Mouse (Mus musculus) frontal cortex, postnatal 14 days (tissue): ENCODE data around the gene Nat8.
"Not testable (repeated sequence)": the region's sequence is repeated elsewhere in the genome, so short reads cannot be mapped to it uniquely, and the experiment has no call there.

Experiments
- DNase-seq, 2 experiments: peaks; one replicate each; pipeline ENCODE4 v3.0.0; 2022; ENCODE audit warnings: low spot score in 2 of 2

Nat8 gene

GRCm38 (mm10) chr6:85836098-85836497 lies 4.2 kb upstream of the Nat8 start:
- not testable (repeated sequence) for DNase-seq

- DNase-seq = not testable (repeated sequence)
These were observed 3.2 kb upstream of the Nat8 start for GRCm38 (mm10) chr6:85835104-85835503.

- not testable (repeated sequence) for DNase-seq
These were observed 2.7 kb upstream of the Nat8 start for GRCm38 (mm10) chr6:85834504-85835100.

DNA sequence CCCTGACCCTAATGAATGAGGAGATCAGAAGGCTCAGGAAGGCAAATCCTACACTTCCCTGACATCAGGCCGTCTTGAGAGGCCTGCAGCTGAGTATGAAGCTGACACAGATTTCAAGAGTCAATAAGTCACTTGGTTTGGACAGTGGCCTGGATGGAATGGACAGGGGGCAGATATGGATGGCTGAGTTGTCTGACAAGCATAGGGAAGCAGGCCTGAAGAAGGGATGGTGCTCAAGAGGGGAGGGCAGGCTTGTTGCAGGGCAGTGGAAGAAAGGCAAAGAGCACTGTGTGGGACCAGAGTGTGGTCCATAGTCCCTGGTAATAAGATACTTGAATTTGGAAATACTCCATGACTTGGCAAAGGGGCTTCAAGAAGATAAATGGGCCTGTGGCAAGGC lies 2.4 kb downstream of the Nat8 start:
- DNase-seq = no peak

DNA sequence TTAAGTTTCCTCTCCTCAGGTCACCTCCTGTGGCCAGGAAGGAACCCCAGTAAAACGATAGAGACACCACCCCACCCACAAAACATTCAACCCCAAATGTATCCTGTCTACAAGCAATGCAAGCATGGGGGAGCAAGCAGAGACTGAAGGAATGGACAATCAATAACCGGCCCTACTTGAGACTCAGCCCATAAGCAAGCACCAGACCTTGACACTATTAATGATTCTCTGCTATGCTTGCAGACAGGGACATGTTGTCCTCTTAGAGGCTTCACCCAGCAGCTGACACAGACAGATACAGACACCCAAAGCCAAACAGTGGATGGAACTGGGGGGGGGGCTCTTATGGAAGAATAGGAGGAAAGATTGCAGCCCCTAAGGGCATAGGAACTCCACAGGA lies 6.0 kb downstream of the Nat8 start:
- DNase-seq = no peak

DNA sequence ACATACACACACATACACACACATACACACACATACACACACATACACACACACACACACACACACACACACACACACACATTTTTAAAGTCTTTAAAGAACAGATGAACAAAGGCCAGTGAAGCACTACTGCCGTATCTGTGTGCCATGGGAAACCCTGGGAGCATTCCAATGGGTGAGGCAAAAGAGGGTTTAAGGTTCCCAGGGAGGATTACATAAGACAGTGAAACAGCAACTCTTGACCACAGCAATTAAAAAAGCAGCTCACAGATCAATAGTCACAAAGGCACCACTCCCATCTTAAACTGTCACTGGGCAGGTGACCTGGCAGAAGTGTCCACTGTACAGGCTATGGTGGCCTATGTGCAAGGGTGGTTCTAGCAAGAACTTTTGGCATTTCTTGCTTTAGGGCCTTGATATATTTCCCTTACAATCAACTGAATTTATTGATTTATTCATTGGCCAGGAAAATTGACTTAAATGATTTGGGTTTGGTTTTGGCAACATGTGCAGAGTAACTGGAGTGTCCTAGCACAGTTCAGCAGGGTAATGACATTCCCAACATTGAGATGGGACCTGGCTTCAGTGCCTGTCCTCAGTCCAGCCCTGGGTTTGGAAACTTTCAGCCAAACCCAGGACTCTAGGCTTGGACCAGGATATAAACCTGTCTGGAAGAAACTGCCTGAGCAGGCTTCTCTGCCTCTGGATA lies 8.3 kb downstream of the Nat8 start:
- DNase-seq = no peak

GRCm38 (mm10) chr6:85822286-85822685 lies 9.6 kb downstream of the Nat8 start:
- no peak for DNase-seq

DNA sequence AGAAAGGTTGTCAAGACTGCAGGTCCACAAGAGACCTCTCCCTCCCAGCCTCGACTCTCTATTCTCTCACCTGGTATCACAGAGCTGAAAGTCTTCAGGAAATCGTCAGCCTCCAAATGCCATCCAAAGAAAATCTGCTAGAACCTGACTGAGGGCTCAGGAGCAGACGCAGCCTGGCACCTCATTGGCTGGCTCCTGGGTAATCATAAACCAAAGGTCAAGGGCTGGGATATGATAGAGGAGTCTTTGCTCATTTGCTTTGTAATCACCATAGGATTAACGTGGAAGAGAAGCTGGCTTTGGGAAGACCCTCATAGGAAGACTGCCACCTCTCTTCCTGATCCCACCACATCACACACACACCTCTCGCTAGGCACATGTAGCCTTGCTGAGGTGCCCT lies 11.0 kb downstream of the Nat8 start, which contains the start of the genes Nat8f6 and Nat8f5:
Gene Nat8f6 (minus strand): TSS at position 118 of the 400 bp plus-strand sequence.
Gene Nat8f5 (minus strand): TSS at position 136 of the 400 bp plus-strand sequence.
- no peak for DNase-seq

DNA sequence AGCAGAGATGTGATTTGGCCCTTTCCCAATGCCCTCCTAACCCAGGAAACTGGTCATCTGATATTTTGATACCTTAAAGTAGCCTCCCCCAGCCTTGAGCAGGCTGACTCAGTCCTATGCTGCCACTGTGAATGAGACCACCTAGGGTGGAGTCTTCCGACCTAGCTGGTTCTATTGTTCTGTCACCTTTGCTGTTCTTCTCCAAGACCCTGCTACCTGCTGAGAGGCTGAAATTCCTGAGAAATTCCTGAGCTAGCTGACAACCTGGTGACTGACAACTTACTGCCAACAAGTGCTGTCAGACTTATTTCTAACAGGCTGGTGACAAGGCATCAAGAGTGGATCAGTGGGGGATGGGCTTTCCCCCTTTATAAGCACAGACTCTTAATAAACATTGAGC lies 13.5 kb downstream of the Nat8 start:
- DNase-seq = no peak

GRCm38 (mm10) chr6:85813339-85813738 lies 18.5 kb downstream of the Nat8 start:
- no peak for DNase-seq

GRCm38 (mm10) chr6:85810942-85811537 lies 20.8 kb downstream of the Nat8 start:
- not testable (repeated sequence) for DNase-seq

DNA sequence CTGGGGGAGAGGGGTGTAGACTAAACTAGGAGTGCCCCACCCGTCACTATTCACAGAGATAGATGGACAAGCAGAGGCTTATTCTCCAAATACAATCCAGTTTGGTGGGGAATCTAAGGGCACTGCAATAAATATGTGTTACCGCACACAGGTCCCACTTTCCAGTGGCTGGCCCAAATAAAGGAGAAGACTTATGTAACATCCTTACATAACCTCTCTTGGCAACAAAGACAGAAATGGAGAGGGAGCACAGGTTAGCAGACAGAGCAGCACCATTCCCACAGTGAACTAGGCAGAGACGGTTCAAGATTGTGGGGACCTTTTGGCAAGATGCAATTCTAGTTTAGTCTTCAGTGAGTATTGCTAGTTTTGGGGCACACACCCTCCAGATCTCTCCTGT lies 21.4 kb downstream of the Nat8 start:
- not testable (repeated sequence) for DNase-seq

DNA sequence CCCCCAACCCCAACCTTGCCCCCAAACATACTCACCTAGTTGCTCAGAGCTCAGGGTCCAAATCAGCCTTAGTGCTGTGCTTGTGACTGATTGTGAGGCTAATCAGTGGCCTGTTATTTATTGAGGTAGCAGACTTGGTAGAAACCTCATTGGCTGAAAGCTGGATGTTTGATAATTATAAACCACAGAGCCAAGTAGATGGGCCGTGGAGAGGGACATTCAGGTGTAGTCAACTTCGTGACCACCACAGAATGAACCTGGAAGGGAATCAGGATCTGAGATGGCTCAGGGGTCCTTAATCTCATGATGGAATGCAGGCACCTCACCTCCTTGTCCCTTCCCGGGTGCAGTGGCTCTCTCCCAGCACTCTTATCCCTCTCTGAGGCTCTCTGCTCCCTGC lies 22.1 kb downstream of the Nat8 start:
- not testable (repeated sequence) for DNase-seq

DNA sequence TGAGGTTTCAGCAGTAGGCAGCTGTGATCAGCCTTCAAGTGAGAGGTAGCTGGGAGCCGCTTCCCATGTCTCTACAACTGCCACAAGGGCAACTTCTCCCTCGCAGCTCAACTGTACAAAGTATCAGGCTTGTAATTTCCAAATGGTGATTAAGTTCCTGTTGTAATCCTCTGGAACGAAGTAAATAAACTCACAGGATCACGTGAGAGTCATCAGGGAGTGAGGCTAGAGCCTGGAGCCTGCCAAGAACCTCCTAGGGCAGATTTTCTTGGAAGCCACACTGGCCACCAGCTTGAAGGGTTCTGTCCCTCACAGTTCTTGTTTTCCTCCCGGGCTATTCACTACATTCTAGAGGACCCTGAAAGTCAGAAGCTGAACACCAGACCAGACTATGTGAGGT lies 28.7 kb downstream of the Nat8 start:
- not testable (repeated sequence) for DNase-seq
